Comparison of ENCODE assay signal across 20 mouse cellular contexts in genomic region chr14:81716056-81716455, GRCm38 (mm10).
DNase-seq lines count a peak whose midpoint lies in the region; ATAC-seq and TF ChIP-seq lines count a peak whose summit lies in the region.
"Had no signal": no experiment of that assay in that cellular context is flagged by ENCODE, and none has a peak within 500 bp of the region (broad histone marks: within the 10 kb centered on the region; RNA-seq: fewer than 3 reads in every experiment).

No protein-coding gene starts in this region.

- ATAC-seq in forebrain, embryonic 15.5 days (replicated peaks), result peak; percentile 83
- no peak for ATAC-seq in midbrain, postnatal 0 days (ENCODE audit: low FRiP score)
- ATAC-seq in midbrain, embryonic 11.5 days (ENCODE audit: low FRiP score), result no peak

- no peak for DNase-seq in forebrain, embryonic 10.5 days (ENCODE audit: extremely low spot score, low spot score)
- DNase-seq in midbrain, postnatal 0 days (ENCODE audit: low spot score), result peak; percentile 15
- no peak for DNase-seq in midbrain, embryonic 11.5 days (ENCODE audit: low spot score, missing footprints)
- peak; percentile 39 for DNase-seq in cerebellum, adult 9-11 months
- DNase-seq in left cerebral cortex, adult 9 months (ENCODE audit: low spot score in 2 of 2), result no peak
- no peak for DNase-seq in adipocyte (ENCODE audit: low spot score)
- DNase-seq in spleen, adult 18-20 months, result no peak
- DNase-seq: adrenal gland, adult 8-10 months; gastrocnemius, adult 2 months; heart, postnatal 4 days; kidney, adult 18-20 months; kidney, postnatal 25 days; layer of hippocampus, postnatal 36 days; lung, adult 2 months; thymus, adult 18-20 months had no signal

- no peak overlapping the region for H3K27ac ChIP-seq in forebrain, embryonic 15.5 days (replicated peaks)
- no peak overlapping the region for H3K27ac ChIP-seq in forebrain, embryonic 10.5 days
- no peak overlapping the region for H3K27ac ChIP-seq in midbrain, postnatal 0 days (ENCODE audit: low read depth, low read length)
- H3K27ac ChIP-seq in midbrain, embryonic 11.5 days (ENCODE audit: low read depth, low read length), result no peak overlapping the region
- H3K27ac ChIP-seq: gastrocnemius, adult 2 months; heart, embryonic 13.5 days; limb, embryonic 10.5 days; neural tube, embryonic 12.5 days had no signal

- H3K9ac ChIP-seq in forebrain, embryonic 15.5 days (replicated peaks), result no peak overlapping the region
- no peak overlapping the region for H3K9ac ChIP-seq in midbrain, postnatal 0 days (replicated peaks; ENCODE audit: low read length, poor library complexity, severe bottlenecking)
- H3K9ac ChIP-seq in midbrain, embryonic 11.5 days (ENCODE audit: low read length), result no peak overlapping the region
- H3K9ac ChIP-seq: heart, embryonic 13.5 days; neural tube, embryonic 12.5 days had no signal

- H3K36me3 ChIP-seq in forebrain, embryonic 15.5 days, result no peaks in the 10 kb centered on the region
- H3K36me3 ChIP-seq in forebrain, embryonic 10.5 days (replicated peaks), result no peaks in the 10 kb centered on the region
- no peaks in the 10 kb centered on the region for H3K36me3 ChIP-seq in midbrain, postnatal 0 days (ENCODE audit: insufficient read depth, low read length)
- no peaks in the 10 kb centered on the region for H3K36me3 ChIP-seq in midbrain, embryonic 11.5 days (ENCODE audit: control insufficient read depth, insufficient read depth, low read length)
- H3K36me3 ChIP-seq: heart, embryonic 13.5 days; limb, embryonic 10.5 days; neural tube, embryonic 12.5 days had no signal

- no peak overlapping the region for H3K4me2 ChIP-seq in forebrain, embryonic 15.5 days (replicated peaks)
- no peak overlapping the region for H3K4me2 ChIP-seq in midbrain, postnatal 0 days (ENCODE audit: low read depth, low read length, poor library complexity, severe bottlenecking)
- H3K4me2 ChIP-seq in midbrain, embryonic 11.5 days, result no peak overlapping the region
- H3K4me2 ChIP-seq: heart, embryonic 13.5 days; liver, embryonic 11.5 days; neural tube, embryonic 12.5 days had no signal

- H3K27me3 ChIP-seq in forebrain, embryonic 15.5 days, result no peaks in the 10 kb centered on the region
- H3K27me3 ChIP-seq in forebrain, embryonic 10.5 days (ENCODE audit: poor library complexity, severe bottlenecking), result no peaks in the 10 kb centered on the region
- no peaks in the 10 kb centered on the region for H3K27me3 ChIP-seq in midbrain, postnatal 0 days (ENCODE audit: insufficient read depth, low read length)
- H3K27me3 ChIP-seq in midbrain, embryonic 11.5 days (ENCODE audit: control insufficient read depth, insufficient read depth, low read length), result no peaks in the 10 kb centered on the region
- H3K27me3 ChIP-seq: heart, embryonic 13.5 days; neural tube, embryonic 12.5 days had no signal

- TF ChIP-seq CTCF in midbrain, postnatal 0 days (IDR thresholded peaks at IDR 0.05), result no peak

- no peak overlapping the region for H3K4me3 ChIP-seq in forebrain, embryonic 15.5 days
- H3K4me3 ChIP-seq in forebrain, embryonic 10.5 days, result no peak overlapping the region
- no peak overlapping the region for H3K4me3 ChIP-seq in midbrain, postnatal 0 days (ENCODE audit: low read depth, low read length)
- H3K4me3 ChIP-seq in midbrain, embryonic 11.5 days (ENCODE audit: low read depth, low read length), result no peak overlapping the region
- H3K4me3 ChIP-seq: gastrocnemius, adult 2 months; heart, embryonic 13.5 days; limb, embryonic 10.5 days; neural tube, embryonic 12.5 days had no signal

- no peaks in the 10 kb centered on the region for H3K4me1 ChIP-seq in forebrain, embryonic 15.5 days
- H3K4me1 ChIP-seq in forebrain, embryonic 10.5 days, result no peaks in the 10 kb centered on the region
- no peaks in the 10 kb centered on the region for H3K4me1 ChIP-seq in midbrain, postnatal 0 days (ENCODE audit: insufficient read depth, low read length)
- no peaks in the 10 kb centered on the region for H3K4me1 ChIP-seq in midbrain, embryonic 11.5 days (ENCODE audit: control insufficient read depth, insufficient read depth, low read length)
- H3K4me1 ChIP-seq: heart, embryonic 13.5 days; limb, embryonic 10.5 days; neural tube, embryonic 12.5 days had no signal

- H3K9me3 ChIP-seq in forebrain, embryonic 15.5 days, result no peaks in the 10 kb centered on the region
- H3K9me3 ChIP-seq in forebrain, embryonic 10.5 days, result no peaks in the 10 kb centered on the region
- H3K9me3 ChIP-seq in midbrain, postnatal 0 days (ENCODE audit: low read length), result no peaks in the 10 kb centered on the region
- no peaks in the 10 kb centered on the region for H3K9me3 ChIP-seq in midbrain, embryonic 11.5 days (ENCODE audit: control insufficient read depth, low read length)
- H3K9me3 ChIP-seq: heart, embryonic 13.5 days; limb, embryonic 10.5 days; neural tube, embryonic 12.5 days had no signal

- 58% methylated on average over 5 of the region's 5 CpGs for WGBS in forebrain, embryonic 15.5 days
- WGBS in forebrain, embryonic 10.5 days, result 87% methylated on average over 5 of the region's 5 CpGs
- 74% methylated on average over 5 of the region's 5 CpGs for WGBS in midbrain, postnatal 0 days
- 85% methylated on average over 5 of the region's 5 CpGs for WGBS in midbrain, embryonic 11.5 days

Comparison
In these comparisons a context has a peak if more than half of its experiments do, and no peak if none do; other contexts are left out.
1. DNase-seq: peak in midbrain, postnatal 0 days (single experiment) and cerebellum, adult 9-11 months (single experiment); none in forebrain, embryonic 10.5 days (single experiment), midbrain, embryonic 11.5 days (single experiment), left cerebral cortex, adult 9 months (0 of 2), adipocyte (single experiment) and spleen, adult 18-20 months (0 of 2).